Comparison of ENCODE assay signal across 9 mouse cellular contexts in the genomic region with DNA sequence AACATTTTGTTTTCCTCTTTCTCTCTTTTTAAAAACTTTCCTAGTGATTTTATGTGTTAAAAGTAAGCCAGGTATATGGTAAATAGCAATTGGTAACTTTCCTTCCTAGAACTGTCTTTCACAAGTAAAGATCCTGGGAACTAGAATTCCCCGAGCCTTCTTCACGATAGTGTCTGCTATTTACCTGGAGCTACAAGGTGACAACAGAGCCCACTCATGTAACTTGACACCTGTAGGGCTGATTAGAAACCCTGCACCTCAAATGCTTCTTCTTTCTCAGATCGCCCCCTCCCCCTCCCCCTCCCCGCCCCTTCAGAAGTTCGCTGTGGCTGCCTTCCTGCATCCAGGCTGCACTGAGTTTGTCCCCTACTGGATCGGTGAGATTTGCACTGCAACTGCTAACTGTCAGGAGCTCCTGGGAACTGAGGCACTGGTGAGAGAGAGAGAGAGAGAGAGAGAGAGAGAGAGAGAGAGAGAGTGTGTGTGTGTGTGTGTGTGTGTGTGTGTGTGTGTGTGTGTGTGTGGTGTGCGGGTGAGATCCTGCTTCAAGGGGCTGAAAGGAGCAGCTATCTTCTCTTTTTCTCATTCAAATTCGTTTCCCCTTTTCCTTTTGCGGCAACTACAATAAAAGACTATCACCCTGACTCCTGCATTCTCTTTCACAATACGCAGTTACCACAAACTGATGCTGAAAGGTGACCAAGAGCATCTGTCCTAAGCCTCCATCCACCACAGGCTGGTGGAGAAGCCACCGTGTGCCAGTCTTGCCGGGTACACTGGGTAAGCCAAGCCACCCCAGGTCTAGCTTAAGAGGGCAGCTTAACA.
A peak's percentile ranks its signal among the peaks of the same experiment; 100 is the strongest.
DNase-seq lines count a peak whose midpoint lies in the region; ATAC-seq and TF ChIP-seq lines count a peak whose summit lies in the region.
"Had no signal": no experiment of that assay in that cellular context is flagged by ENCODE, and none has a peak within 500 bp of the region (broad histone marks: within the 10 kb centered on the region; RNA-seq: fewer than 3 reads in every experiment).

No protein-coding gene starts in this region.

- no peak for TF ChIP-seq CTCF in lung, adult 2 months (IDR thresholded peaks at IDR 0.05; ENCODE audit: insufficient read depth, low read length)

- H3K27me3 ChIP-seq in stomach, embryonic 15.5 days (replicated peaks), result no peaks in the 10 kb centered on the region

- peak overlapping the region; percentile 32; the same call in 1 of the 2 replicates for H3K27ac ChIP-seq in stomach, embryonic 15.5 days

- no peaks in the 10 kb centered on the region for H3K9me3 ChIP-seq in stomach, embryonic 15.5 days

- ATAC-seq in stomach, embryonic 15.5 days (ENCODE audit: insufficient read depth, low FRiP score, low read depth), result no peak
- ATAC-seq: activated CD4-positive, CD25-positive, alpha-beta regulatory T cell, adult 4 months had no signal

- peak overlapping the region; percentile 29; the same call in 1 of the 2 replicates for H3K4me2 ChIP-seq in stomach, embryonic 15.5 days

- TF ChIP-seq POLR2A in lung, adult 2 months (IDR thresholded peaks at IDR 0.05; ENCODE audit: borderline replicate concordance, extremely low read depth, low read depth, low read length), result no peak

- H3K4me1 ChIP-seq in lung, adult 2 months (ENCODE audit: control insufficient read depth, insufficient read depth, low read length), result peaks cover 17% of the 10 kb centered on the region
- peaks cover 39% of the 10 kb centered on the region for H3K4me1 ChIP-seq in stomach, embryonic 15.5 days

- H3K36me3 ChIP-seq in stomach, embryonic 15.5 days, result no peaks in the 10 kb centered on the region

- H3K4me3 ChIP-seq in lung, adult 2 months (replicated peaks; ENCODE audit: extremely low read depth, low read depth, low read length), result peak overlapping the region; percentile 30
- H3K4me3 ChIP-seq in stomach, embryonic 15.5 days (replicated peaks), result no peak overlapping the region

- WGBS in lung, adult 2 months, result 43% methylated on average over 12 of the region's 12 CpGs
- 25% methylated on average over 12 of the region's 12 CpGs for WGBS in stomach, embryonic 15.5 days

- DNase-seq in lung, adult 2 months, result no peak
- no peak for DNase-seq in lung, postnatal 4 days
- peak; percentile 44 for DNase-seq in ZHBTc4 (ENCODE audit: low read depth, low spot score)
- peak; percentile 25 for DNase-seq in liver
- no peak for DNase-seq in spleen, postnatal 14 days (ENCODE audit: low spot score in 2 of 2)
- DNase-seq in gastrocnemius, adult 8-10 months (ENCODE audit: low spot score in 2 of 2), result no peak
- no peak for DNase-seq in kidney, postnatal 4 days

- no peak overlapping the region for H3K9ac ChIP-seq in stomach, embryonic 15.5 days

Comparison
In these comparisons a context has a peak if more than half of its experiments do, and no peak if none do; other contexts are left out.
1. DNase-seq: peak in ZHBTc4 (single experiment) and liver (single experiment); none in lung, adult 2 months (single experiment), lung, postnatal 4 days (0 of 2), spleen, postnatal 14 days (0 of 2), gastrocnemius, adult 8-10 months (0 of 2) and kidney, postnatal 4 days (0 of 2).